Mouse (Mus musculus) intestine, embryonic 14.5 days (tissue): ENCODE measurements around the gene Tsc22d2. TPM values are rescaled to one million over a fixed set of nuclear protein-coding genes. Genes with fewer than 3 reads are reported as not detected.
A peak's percentile ranks its signal among the peaks of the same experiment; 100 is the strongest.

ENCODE experiments used
- ATAC-seq: fragments of 200-750 bp; cut with Nextera tagmentation; replicated peaks from 2 replicates; pipeline ENCODE4 v1.8.0; 2017; ENCODE audit warnings: low read depth, moderate number of reproducible peaks, moderate TSS enrichment, moderate library complexity; ENCODE audit not compliant: low FRiP score, low TSS enrichment
- DNase-seq: peaks from one replicate; pipeline ENCODE4 v3.0.0-alpha.2; 2018; ENCODE audit warnings: low spot score
- H3K27ac ChIP-seq: fragments of 300-500 bp; sonication (generic); 2 replicates; pipeline ENCODE4 v1.5.1; 2014; ENCODE audit warnings: low read depth, mild to moderate bottlenecking, control low read depth
- H3K27me3 ChIP-seq: fragments of 300-500 bp; sonication (generic); replicated peaks from 2 replicates; pipeline ENCODE4 v1.6.1; 2014; ENCODE audit warnings: low read length, control low read depth; ENCODE audit not compliant: control insufficient read depth, insufficient read depth
- H3K36me3 ChIP-seq: fragments of 300-500 bp; sonication (generic); 2 replicates; pipeline ENCODE4 v1.6.1; 2014; ENCODE audit warnings: low read length, control low read depth; ENCODE audit not compliant: control insufficient read depth, insufficient read depth
- H3K4me1 ChIP-seq: fragments of 300-500 bp; sonication (generic); replicated peaks from 2 replicates; pipeline ENCODE4 v1.6.1; 2014; ENCODE audit warnings: low read length, control low read depth, mixed read lengths; ENCODE audit not compliant: control insufficient read depth, insufficient read depth
- H3K4me2 ChIP-seq: fragments of 300-500 bp; sonication (generic); 2 replicates; pipeline ENCODE4 v1.6.1; 2014; ENCODE audit warnings: low read length
- H3K4me3 ChIP-seq: fragments of 300-500 bp; sonication (generic); 2 replicates; pipeline ENCODE4 v1.5.1; 2014; ENCODE audit warnings: low read depth, low read length, control low read depth, mixed read lengths
- H3K9ac ChIP-seq: fragments of 300-500 bp; sonication (generic); 2 replicates; pipeline ENCODE4 v1.6.1; 2014; ENCODE audit warnings: mild to moderate bottlenecking, low read length
- H3K9me3 ChIP-seq: fragments of 300-500 bp; sonication (generic); 2 replicates; pipeline ENCODE4 v1.6.1; 2016; ENCODE audit warnings: low read length, control low read depth; ENCODE audit not compliant: control insufficient read depth
- WGBS: fragments of 180-500 bp; shearing (Covaris S2); extraction: QIAGEN DNeasy Blood & Tissue Kit; methylation state at CpG from one replicate; pipeline ENCODE4 v1.1.7; 2014; 5-methylcytosine and 5-hydroxymethylcytosine counted together
- polyA plus RNA-seq: library from polyadenylated mRNA; unstranded; fragments of >200 nt; fragmentation: Nextera tagmentation; extraction: Ambion mirVana; gene quantifications from 2 replicates; pipeline ENCODE4 v1.2.1, GENCODE M21; 2014

Gene Tsc22d2
- polyA plus RNA-seq, 1 experiment from 2014 or later = 15.0 TPM

- no peak overlapping the region for H3K4me3 ChIP-seq
- no peaks in the 10 kb centered on the region for H3K36me3 ChIP-seq
- H3K4me2 ChIP-seq = no peak overlapping the region
- no peak overlapping the region for H3K27ac ChIP-seq
- 94% methylated on average over 1 of the region's 1 CpGs for WGBS
- H3K9me3 ChIP-seq = no peaks in the 10 kb centered on the region
- no peaks in the 10 kb centered on the region for H3K27me3 ChIP-seq
- H3K9ac ChIP-seq = no peak overlapping the region
- ATAC-seq (no peak), DNase-seq (no peak)
- H3K4me1 ChIP-seq = no peaks in the 10 kb centered on the region; the same call in 1 of the 2 replicates
Measured at GRCm38 (mm10) chr3:58382676-58383075, 31.8 kb upstream of the Tsc22d2 start.

GRCm38 (mm10) chr3:58385060-58385459 lies 29.5 kb upstream of the Tsc22d2 start:
- H3K36me3 ChIP-seq = no peaks in the 10 kb centered on the region
- H3K27ac ChIP-seq = no peak overlapping the region
- no peak overlapping the region for H3K9ac ChIP-seq
- ATAC-seq (no peak), DNase-seq (no peak)
- H3K9me3 ChIP-seq = no peaks in the 10 kb centered on the region
- H3K27me3 ChIP-seq = no peaks in the 10 kb centered on the region
- no peaks in the 10 kb centered on the region for H3K4me1 ChIP-seq
- H3K4me2 ChIP-seq = no peak overlapping the region
- WGBS = 20% methylated on average over 1 of the region's 1 CpGs
- no peak overlapping the region for H3K4me3 ChIP-seq

GRCm38 (mm10) chr3:58388731-58389130 lies 25.8 kb upstream of the Tsc22d2 start:
- H3K4me1 ChIP-seq = no peaks in the 10 kb centered on the region
- 87% methylated on average over 4 of the region's 4 CpGs for WGBS
- H3K27me3 ChIP-seq = no peaks in the 10 kb centered on the region
- no peak overlapping the region for H3K9ac ChIP-seq
- H3K27ac ChIP-seq = no peak overlapping the region
- no peak overlapping the region for H3K4me3 ChIP-seq
- no peak for ATAC-seq
- no peak for DNase-seq
- no peaks in the 10 kb centered on the region for H3K36me3 ChIP-seq
- no peaks in the 10 kb centered on the region for H3K9me3 ChIP-seq
- H3K4me2 ChIP-seq = no peak overlapping the region

GRCm38 (mm10) chr3:58398541-58398940 lies 16.0 kb upstream of the Tsc22d2 start:
- Histone ChIP-seq H3K4me1 (no peaks in the 10 kb centered on the region), H3K27me3 (no peaks in the 10 kb centered on the region), H3K36me3 (no peaks in the 10 kb centered on the region), H3K4me3 (no peak overlapping the region), H3K9me3 (no peaks in the 10 kb centered on the region), H3K4me2 (no peak overlapping the region), H3K9ac (no peak overlapping the region), H3K27ac (no peak overlapping the region)
- ATAC-seq (no peak), DNase-seq (no peak)
- 54% methylated on average over 5 of the region's 5 CpGs for WGBS

- WGBS = 56% methylated on average over 3 of the region's 3 CpGs
- Histone ChIP-seq H3K4me3 (no peak overlapping the region), H3K9me3 (no peaks in the 10 kb centered on the region), H3K27ac (no peak overlapping the region), H3K36me3 (no peaks in the 10 kb centered on the region), H3K4me2 (no peak overlapping the region), H3K27me3 (no peaks in the 10 kb centered on the region), H3K4me1 (no peaks in the 10 kb centered on the region), H3K9ac (no peak overlapping the region)
- ATAC-seq (no peak), DNase-seq (no peak)
Measured at GRCm38 (mm10) chr3:58399931-58400330, 14.6 kb upstream of the Tsc22d2 start.

GRCm38 (mm10) chr3:58411669-58412068 lies 2.8 kb upstream of the Tsc22d2 start:
- Histone ChIP-seq H3K36me3 (no peaks in the 10 kb centered on the region), H3K9ac (no peak overlapping the region), H3K27ac (no peak overlapping the region), H3K9me3 (no peaks in the 10 kb centered on the region), H3K4me3 (no peak overlapping the region), H3K27me3 (no peaks in the 10 kb centered on the region), H3K4me2 (no peak overlapping the region), H3K4me1 (no peaks in the 10 kb centered on the region)
- ATAC-seq (no peak), DNase-seq (no peak)

- WGBS = 39% methylated on average over 5 of the region's 5 CpGs
- peak overlapping the region; percentile 99; the same call in 1 of the 2 replicates for H3K27ac ChIP-seq
- H3K4me2 ChIP-seq = peak overlapping the region; percentile 58
- H3K4me1 ChIP-seq = no peaks in the 10 kb centered on the region
- peak overlapping the region; percentile 93 for H3K9ac ChIP-seq
- H3K9me3 ChIP-seq = no peaks in the 10 kb centered on the region
- ATAC-seq (no peak), DNase-seq (no peak)
- no peaks in the 10 kb centered on the region for H3K27me3 ChIP-seq
- peak overlapping the region; percentile 95 for H3K4me3 ChIP-seq
- H3K36me3 ChIP-seq = no peaks in the 10 kb centered on the region
Measured at GRCm38 (mm10) chr3:58413671-58414070, 844 bp upstream of the Tsc22d2 start.

- H3K27me3 ChIP-seq = no peaks in the 10 kb centered on the region
- DNase-seq = peak; percentile 82
- H3K4me1 ChIP-seq = no peaks in the 10 kb centered on the region; the same call in 1 of the 2 replicates
- no peaks in the 10 kb centered on the region for H3K36me3 ChIP-seq
- peak; percentile 77 for ATAC-seq
- no peaks in the 10 kb centered on the region for H3K9me3 ChIP-seq
- peak overlapping the region; percentile 95 for H3K4me3 ChIP-seq
- H3K4me2 ChIP-seq = peak overlapping the region; percentile 96
- WGBS = under 1% methylated on average over 110 of the region's 113 CpGs
- H3K27ac ChIP-seq = peak overlapping the region; percentile 99
- peak overlapping the region; percentile 93 for H3K9ac ChIP-seq
Measured at GRCm38 (mm10) chr3:58414986-58415883, 720 bp downstream of the Tsc22d2 start.
